Mouse (Mus musculus) hindbrain, embryonic 14.5 days (tissue): ENCODE results near the gene Hoxb4. TPM values are rescaled to one million over a fixed set of nuclear protein-coding genes. Genes with fewer than 3 reads are reported as not detected.
A peak's percentile ranks its signal among the peaks of the same experiment; 100 is the strongest.

Source experiments
- ATAC-seq: fragments of 200-750 bp; cut with Nextera tagmentation; 2 replicates; pipeline ENCODE4 v1.8.0; 2017; ENCODE audit warnings: moderate number of reproducible peaks, mild to moderate bottlenecking, moderate TSS enrichment, moderate library complexity; ENCODE audit not compliant: low FRiP score
- DNase-seq: peaks from one replicate; pipeline ENCODE4 v3.0.0-alpha.2; 2015; ENCODE audit warnings: low spot score
- H3K27ac ChIP-seq: fragments of 300-500 bp; sonication (generic); 2 replicates; pipeline ENCODE4 v1.5.1; 2014; ENCODE audit warnings: mild to moderate bottlenecking, moderate library complexity
- H3K27me3 ChIP-seq: fragments of 300-500 bp; sonication (generic); 2 replicates; pipeline ENCODE4 v1.6.1; 2014; ENCODE audit warnings: mild to moderate bottlenecking, low read length, mixed read lengths; ENCODE audit not compliant: control insufficient read depth, insufficient read depth
- H3K36me3 ChIP-seq: fragments of 300-500 bp; sonication (generic); replicated peaks from 2 replicates; pipeline ENCODE4 v1.6.1; 2014; ENCODE audit not compliant: control insufficient read depth, insufficient read depth
- H3K4me1 ChIP-seq: fragments of 300-500 bp; sonication (generic); replicated peaks from 2 replicates; pipeline ENCODE4 v1.6.1; 2014; ENCODE audit warnings: antibody characterized with exemption, low read length, mixed read lengths; ENCODE audit not compliant: control insufficient read depth, insufficient read depth
- H3K4me2 ChIP-seq: fragments of 300-500 bp; sonication (generic); replicated peaks from 2 replicates; pipeline ENCODE4 v1.6.1; 2014; ENCODE audit warnings: mild to moderate bottlenecking, moderate library complexity
- H3K4me3 ChIP-seq: fragments of 300-500 bp; sonication (generic); replicated peaks from 2 replicates; pipeline ENCODE4 v1.5.1; 2014; ENCODE audit warnings: mild to moderate bottlenecking, low read length
- H3K9ac ChIP-seq: fragments of 300-500 bp; sonication (generic); 2 replicates; pipeline ENCODE4 v1.6.1; 2014
- H3K9me3 ChIP-seq: fragments of 300-500 bp; sonication (generic); 2 replicates; pipeline ENCODE4 v1.6.1; 2016; ENCODE audit warnings: low read length; ENCODE audit not compliant: control insufficient read depth
- WGBS: fragments of 180-500 bp; shearing (Covaris S2); extraction: QIAGEN DNeasy Blood & Tissue Kit; methylation state at CpG from one replicate; pipeline ENCODE4 v1.1.7; 2014; 5-methylcytosine and 5-hydroxymethylcytosine counted together
- polyA plus RNA-seq: library from polyadenylated mRNA; unstranded; fragments of >200 nt; fragmentation: Nextera tagmentation; extraction: Ambion mirVana; gene quantifications from 2 replicates; pipeline ENCODE4 v1.2.1, GENCODE M21; 2014

Gene Hoxb4
- polyA plus RNA-seq, 1 experiment from 2014 or later = 5.4 TPM

GRCm38 (mm10) chr11:96284041-96284749, 33.9 kb upstream of the Hoxb4 start:
- H3K9ac ChIP-seq = peak overlapping the region; percentile 63
- H3K36me3 ChIP-seq = no peaks in the 10 kb centered on the region
- no peaks in the 10 kb centered on the region for H3K4me1 ChIP-seq
- DNase-seq (no peak), ATAC-seq (no peak)
- WGBS = under 1% methylated on average over 42 of the region's 49 CpGs
- H3K27me3 ChIP-seq = peaks cover 89% of the 10 kb centered on the region
- peak overlapping the region; percentile 39 for H3K4me3 ChIP-seq
- peak overlapping the region; percentile 69 for H3K27ac ChIP-seq
- H3K9me3 ChIP-seq = no peaks in the 10 kb centered on the region
- H3K4me2 ChIP-seq = peak overlapping the region; percentile 46

GRCm38 (mm10) chr11:96284774-96285734, 33.0 kb upstream of the Hoxb4 start:
- H3K4me1 ChIP-seq = no peaks in the 10 kb centered on the region
- ATAC-seq (0 out of 2 replicates have a peak, but pooled peaks have one; percentile 59), DNase-seq (no peak)
- H3K36me3 ChIP-seq = no peaks in the 10 kb centered on the region
- peaks cover 89% of the 10 kb centered on the region for H3K27me3 ChIP-seq
- peak overlapping the region; percentile 63 for H3K9ac ChIP-seq
- peak overlapping the region; percentile 39 for H3K4me3 ChIP-seq
- WGBS = 2% methylated on average over 32 of the region's 37 CpGs
- H3K27ac ChIP-seq = peak overlapping the region; percentile 69
- H3K4me2 ChIP-seq = peak overlapping the region; percentile 46
- no peaks in the 10 kb centered on the region for H3K9me3 ChIP-seq

GRCm38 (mm10) chr11:96285771-96286738, 32.0 kb upstream of the Hoxb4 start, which contains the start of gene Hoxb7:
TSS of gene Hoxb7 (plus strand) at chr11:96286623.
- Histone ChIP-seq H3K9ac (peak within 1 kb of the TSS; percentile 63), H3K4me3 (peak within 1 kb of the TSS; percentile 39), H3K4me2 (peak within 1 kb of the TSS; percentile 46), H3K27me3 (peaks cover 89% of the 10 kb centered on the region), H3K27ac (peak within 1 kb of the TSS; percentile 69), H3K36me3 (no peaks in the 10 kb centered on the region), H3K9me3 (no peaks in the 10 kb centered on the region), H3K4me1 (no peaks in the 10 kb centered on the region)
- DNase-seq = no peak
- ATAC-seq = no peak
- WGBS = 2% methylated on average over 43 of the region's 43 CpGs

GRCm38 (mm10) chr11:96286739-96287385, 31.2 kb upstream of the Hoxb4 start:
- Histone ChIP-seq H3K4me3 (peak overlapping the region; percentile 39), H3K27ac (peak overlapping the region; percentile 69)
- 1% methylated on average over 55 of the region's 55 CpGs for WGBS

GRCm38 (mm10) chr11:96287411-96287810, 30.7 kb upstream of the Hoxb4 start:
- DNase-seq (no peak), ATAC-seq (peak; percentile 53; the same call in 1 of the 2 replicates)
- Histone ChIP-seq H3K27me3 (peaks cover 95% of the 10 kb centered on the region), H3K9ac (peak overlapping the region; percentile 63), H3K4me1 (no peaks in the 10 kb centered on the region), H3K4me3 (peak overlapping the region; percentile 39), H3K27ac (peak overlapping the region; percentile 69), H3K36me3 (no peaks in the 10 kb centered on the region), H3K9me3 (no peaks in the 10 kb centered on the region), H3K4me2 (peak overlapping the region; percentile 46)
- WGBS = 0% methylated on average over 9 of the region's 9 CpGs

More at GRCm38 (mm10) chr11:96286739-96287385, 31.2 kb upstream of the Hoxb4 start:
- Histone ChIP-seq H3K27me3 (peaks cover 90% of the 10 kb centered on the region), H3K4me1 (no peaks in the 10 kb centered on the region), H3K9me3 (no peaks in the 10 kb centered on the region), H3K4me2 (peak overlapping the region; percentile 46), H3K9ac (peak overlapping the region; percentile 63), H3K36me3 (no peaks in the 10 kb centered on the region)
- no peak for ATAC-seq
- no peak for DNase-seq

GRCm38 (mm10) chr11:96288455-96289221, 29.4 kb upstream of the Hoxb4 start:
- Histone ChIP-seq H3K27ac (peak overlapping the region; percentile 70), H3K9ac (peak overlapping the region; percentile 34), H3K36me3 (no peaks in the 10 kb centered on the region), H3K9me3 (no peaks in the 10 kb centered on the region), H3K27me3 (peaks cover 98% of the 10 kb centered on the region), H3K4me2 (peak overlapping the region; percentile 46), H3K4me3 (0 out of 2 replicates have a peak overlapping the region, but pooled peaks have one; percentile 39), H3K4me1 (no peaks in the 10 kb centered on the region)
- 12% methylated on average over 1 of the region's 1 CpGs for WGBS
- no peak for DNase-seq
- ATAC-seq = no peak

- ATAC-seq (no peak), DNase-seq (no peak)
- peak overlapping the region; percentile 70 for H3K27ac ChIP-seq
- no peaks in the 10 kb centered on the region for H3K36me3 ChIP-seq
- H3K27me3 ChIP-seq = peaks cover 98% of the 10 kb centered on the region
- WGBS = 6% methylated on average over 21 of the region's 21 CpGs
- H3K4me1 ChIP-seq = no peaks in the 10 kb centered on the region
- H3K9ac ChIP-seq = peak overlapping the region; percentile 34; the same call in 1 of the 2 replicates
- peak overlapping the region; percentile 10; the same call in 1 of the 2 replicates for H3K4me3 ChIP-seq
- no peaks in the 10 kb centered on the region for H3K9me3 ChIP-seq
- peak overlapping the region; percentile 46 for H3K4me2 ChIP-seq
Observed at GRCm38 (mm10) chr11:96289293-96289692, 28.8 kb upstream of the Hoxb4 start.
